Mouse (Mus musculus) cerebellum, postnatal 10 days (tissue): ENCODE measurements at regions not wholly inside any gene's neighbourhood (a gene's known extent, or its start where the extent isn't known, plus 50 kb on each side); places are given as distances from the start of the nearest gene placed in this dataset.
A peak's percentile ranks its signal among the peaks of the same experiment; 100 is the strongest.

Experiments
- DNase-seq, 2 experiments: peaks; one replicate each; pipeline ENCODE4 v3.0.0; 2021; ENCODE audit warnings: mixed read lengths in 2 of 2

- peak in 1 of 2 experiments; percentile 15 for DNase-seq
These were observed 129.8 kb downstream of the Usp46 start for GRCm38 (mm10) chr5:73938450-73938849.

DNA sequence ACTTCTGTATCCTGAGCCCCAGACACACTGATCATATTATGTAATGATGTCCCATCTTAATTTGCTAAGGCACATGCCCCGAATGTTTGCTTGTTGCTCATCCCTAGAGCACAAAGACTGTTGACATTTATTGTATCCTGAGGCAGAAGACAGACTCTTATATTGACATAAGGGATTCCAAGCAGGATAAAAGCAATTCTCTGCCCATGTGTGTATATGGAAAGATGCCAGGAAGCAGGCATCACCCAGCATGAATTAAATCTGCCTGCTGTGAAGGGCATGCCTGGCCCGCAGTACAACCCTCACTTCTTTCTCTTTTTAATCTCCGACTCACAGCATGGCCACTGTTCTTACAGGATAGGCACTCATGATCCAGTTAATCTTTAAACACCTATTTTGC lies 125.3 kb downstream of the Usp46 start:
- DNase-seq: peak; percentile 56 to 64

GRCm38 (mm10) chr5:73945671-73946070 lies 122.6 kb downstream of the Usp46 start:
- DNase-seq: no peak

- no peak for DNase-seq
These were observed 122.1 kb downstream of the Usp46 start for GRCm38 (mm10) chr5:73946164-73946563.

- DNase-seq: no peak
These were observed 120.0 kb downstream of the Usp46 start for GRCm38 (mm10) chr5:73948031-73948899.
